Mouse (Mus musculus) E14TG2a.4 (cell line): Measurements from ENCODE around the gene Pkig.

Experiments
- CTCF ChIP-seq: conservative IDR thresholded peaks from 2 replicates; pipeline ENCODE4 v1.5.1; 2014; ENCODE audit warnings: low read length
- NANOG ChIP-seq: IDR thresholded peaks from 2 replicates; pipeline ENCODE4 v1.6.1; 2014; ENCODE audit warnings: borderline replicate concordance, low read length, mixed read lengths
- POU5F1 ChIP-seq: IDR thresholded peaks from 2 replicates; pipeline ENCODE4 v1.6.1; 2014; ENCODE audit warnings: low read length, borderline replicate concordance

DNA sequence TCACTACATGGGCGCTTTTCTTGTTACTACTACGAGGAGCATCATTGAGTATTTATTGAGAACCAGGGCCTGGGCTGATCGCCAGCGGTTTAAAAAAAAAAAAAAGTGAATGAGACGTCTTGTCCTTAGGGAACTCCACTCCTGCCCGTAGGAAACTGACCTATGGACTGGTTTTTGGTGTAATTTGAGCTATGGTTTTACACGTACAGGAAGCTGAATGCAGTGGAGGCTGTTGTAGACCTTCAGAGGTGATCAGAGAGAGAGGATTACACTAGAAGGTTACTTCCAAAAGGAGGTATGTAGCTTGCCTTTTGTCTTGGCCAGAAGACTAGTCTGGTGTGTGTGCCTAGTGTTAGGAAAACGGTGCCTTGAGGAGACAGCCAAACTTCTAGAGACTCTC lies 755 bp downstream of the Pkig start:
- no peak for TF ChIP-seq CTCF
- TF ChIP-seq POU5F1, result no peak
- no peak for TF ChIP-seq NANOG
